Mouse (Mus musculus): ENCODE measurements at regions not wholly inside any gene's neighbourhood (a gene's known extent, or its start where the extent isn't known, plus 50 kb on each side); places are given as distances from the start of the nearest gene placed in this dataset.
A peak's percentile ranks its signal among the peaks of the same experiment; 100 is the strongest.
"Not testable (repeated sequence)": the region's sequence is repeated elsewhere in the genome, so short reads cannot be mapped to it uniquely, and the experiment has no call there.

GRCm38 (mm10) chr13:70192101-70193025 is 390.2 kb downstream of the Med10 start:
- no peak for ATAC-seq (ENCODE audit: insufficient number of reproducible peaks, low FRiP score, low TSS enrichment)

GRCm38 (mm10) chr13:70193270-70193669 is 391.1 kb downstream of the Med10 start:
- ATAC-seq (ENCODE audit: insufficient number of reproducible peaks, low FRiP score, low TSS enrichment): no peak

- ATAC-seq (ENCODE audit: insufficient number of reproducible peaks, low FRiP score, low TSS enrichment): no peak
Observed at GRCm38 (mm10) chr13:70195854-70196253, 393.7 kb downstream of the Med10 start.

- no peak for ATAC-seq (ENCODE audit: insufficient number of reproducible peaks, low FRiP score, low TSS enrichment)
Observed at GRCm38 (mm10) chr13:70198638-70199037, 396.4 kb downstream of the Med10 start.

GRCm38 (mm10) chr13:70199087-70199486 is 396.9 kb downstream of the Med10 start:
- ATAC-seq (ENCODE audit: insufficient number of reproducible peaks, low FRiP score, low TSS enrichment): no peak

GRCm38 (mm10) chr13:70205334-70205733 is 403.1 kb downstream of the Med10 start:
- ATAC-seq (ENCODE audit: insufficient number of reproducible peaks, low FRiP score, low TSS enrichment): no peak

GRCm38 (mm10) chr13:70210158-70210557 is 408.0 kb downstream of the Med10 start:
- ATAC-seq (ENCODE audit: insufficient number of reproducible peaks, low FRiP score, low TSS enrichment): no peak

GRCm38 (mm10) chr13:70213017-70213416 is 410.8 kb downstream of the Med10 start:
- ATAC-seq (ENCODE audit: insufficient number of reproducible peaks, low FRiP score, low TSS enrichment): no peak

GRCm38 (mm10) chr13:70213622-70214021 is 411.4 kb downstream of the Med10 start:
- no peak for ATAC-seq (ENCODE audit: insufficient number of reproducible peaks, low FRiP score, low TSS enrichment)

GRCm38 (mm10) chr13:70214022-70214654 is 411.9 kb downstream of the Med10 start:
- no peak for ATAC-seq (ENCODE audit: insufficient number of reproducible peaks, low FRiP score, low TSS enrichment)

GRCm38 (mm10) chr13:70216134-70216533 is 413.9 kb downstream of the Med10 start:
- ATAC-seq (ENCODE audit: insufficient number of reproducible peaks, low FRiP score, low TSS enrichment): no peak

- ATAC-seq (ENCODE audit: insufficient number of reproducible peaks, low FRiP score, low TSS enrichment): no peak
Observed at GRCm38 (mm10) chr13:70217429-70218133, 415.4 kb downstream of the Med10 start.

GRCm38 (mm10) chr13:70223485-70223884 is 413.9 kb downstream of the Ice1 start:
- ATAC-seq (ENCODE audit: insufficient number of reproducible peaks, low FRiP score, low TSS enrichment): no peak

GRCm38 (mm10) chr13:70227167-70227566 is 410.3 kb downstream of the Ice1 start:
- no peak for ATAC-seq (ENCODE audit: insufficient number of reproducible peaks, low FRiP score, low TSS enrichment)

GRCm38 (mm10) chr13:70233896-70234799 is 403.3 kb downstream of the Ice1 start:
- peak; percentile 84 for ATAC-seq (ENCODE audit: insufficient number of reproducible peaks, low FRiP score, low TSS enrichment)

- no peak for ATAC-seq (ENCODE audit: insufficient number of reproducible peaks, low FRiP score, low TSS enrichment)
Observed at GRCm38 (mm10) chr13:70243598-70244157, 393.8 kb downstream of the Ice1 start.

GRCm38 (mm10) chr13:70260003-70260496 is 377.4 kb downstream of the Ice1 start:
- no peak for ATAC-seq (ENCODE audit: insufficient number of reproducible peaks, low FRiP score, low TSS enrichment)

- ATAC-seq (ENCODE audit: insufficient number of reproducible peaks, low FRiP score, low TSS enrichment): no peak
Observed at GRCm38 (mm10) chr13:70263654-70264053, 373.8 kb downstream of the Ice1 start.

- ATAC-seq (ENCODE audit: insufficient number of reproducible peaks, low FRiP score, low TSS enrichment): not testable (repeated sequence)
Observed at GRCm38 (mm10) chr13:70276884-70277378, 360.5 kb downstream of the Ice1 start.

Data from cerebellum, adult (tissue).